Mouse (Mus musculus) c-Kit-positive CD71-negative TER-119-negative erythroid progenitor cells, embryonic 14.5 days (primary cell): ENCODE results near the gene Nfkbib.

Experiments
- DNase-seq: peaks from one replicate; pipeline ENCODE4 v3.0.0-alpha.2; 2013; ENCODE audit warnings: low read depth

Gene Nfkbib

GRCm38 (mm10) chr7:28719159-28719558, 48.2 kb downstream of the Nfkbib start:
- DNase-seq: no peak

DNA sequence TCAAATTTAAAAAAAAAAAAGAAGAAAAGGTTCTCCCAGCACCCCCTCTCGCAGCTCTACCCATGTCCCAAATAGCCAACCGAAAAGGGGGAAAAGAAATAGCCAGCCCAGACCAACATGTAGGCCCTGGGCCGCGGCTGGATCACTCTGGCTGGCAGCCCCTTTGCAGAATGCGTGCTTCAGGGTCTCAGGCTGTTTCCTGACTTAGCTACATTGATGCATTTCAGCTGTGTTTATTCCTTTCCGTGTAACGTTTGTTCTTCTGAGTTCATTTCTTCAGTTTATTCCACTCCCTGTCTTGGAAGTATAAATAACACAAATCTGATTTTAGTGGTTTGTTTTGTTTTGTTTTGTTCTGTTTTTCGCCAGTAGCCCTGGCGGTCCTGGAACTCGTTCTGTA, 49.6 kb downstream of the Nfkbib start:
- DNase-seq: no peak

DNA sequence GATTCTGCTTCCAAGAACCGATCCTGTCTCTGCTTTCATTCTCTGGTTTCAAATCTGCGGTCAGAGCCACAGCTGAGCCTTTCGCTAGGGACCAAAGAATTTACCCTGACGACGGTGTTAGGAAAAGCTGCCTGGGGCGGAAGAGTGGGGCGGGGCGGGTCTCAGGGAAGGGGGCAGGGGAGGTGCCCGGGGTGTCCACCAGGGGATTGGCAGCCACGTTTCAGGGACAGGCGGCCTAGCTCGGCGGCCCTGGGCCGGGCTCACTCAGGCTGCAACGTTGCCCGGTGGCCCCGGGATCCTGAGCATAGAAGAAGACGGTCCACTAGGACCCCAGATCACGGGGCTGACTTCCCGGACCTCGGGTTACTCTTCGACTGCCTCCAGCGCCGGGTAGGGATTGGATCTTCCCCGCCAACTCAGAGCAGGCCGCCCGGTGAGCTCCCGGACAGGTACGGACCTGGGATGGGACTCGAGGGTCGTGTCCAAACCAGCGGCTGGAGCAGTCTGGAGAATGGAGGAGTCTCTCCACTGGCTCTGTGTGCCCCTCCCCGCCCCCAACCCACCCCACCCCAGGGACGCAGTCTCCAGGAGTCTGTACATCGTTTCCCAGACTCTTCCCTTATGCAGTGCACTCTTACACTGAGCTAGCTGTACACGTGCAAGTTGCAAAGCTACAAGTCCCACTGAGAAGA, 50.6 kb downstream of the Nfkbib start, which contains the start of gene Fbxo17:
Fbxo17 (plus strand) TSS at position 215 of the 692 bp plus-strand sequence.
- DNase-seq: no peak

DNA sequence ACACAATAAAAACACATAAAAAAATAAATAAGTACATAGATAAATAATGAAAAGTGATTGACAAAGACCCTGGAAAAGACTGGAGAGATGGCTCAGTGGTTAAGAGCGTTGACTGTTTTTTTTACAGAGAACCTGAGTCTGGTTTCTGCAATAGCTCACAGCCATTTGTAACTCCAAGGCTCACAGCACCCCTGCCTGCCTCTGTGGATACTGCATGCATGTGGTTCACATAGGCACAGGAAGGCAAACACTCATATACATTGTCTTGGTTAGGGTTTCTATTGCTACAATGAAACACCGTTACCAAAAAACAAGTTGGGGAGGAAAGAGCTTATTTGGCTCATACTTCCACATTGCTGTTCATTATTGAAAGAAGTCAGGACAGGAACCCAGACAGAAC, 51.7 kb downstream of the Nfkbib start:
- DNase-seq: no peak

DNA sequence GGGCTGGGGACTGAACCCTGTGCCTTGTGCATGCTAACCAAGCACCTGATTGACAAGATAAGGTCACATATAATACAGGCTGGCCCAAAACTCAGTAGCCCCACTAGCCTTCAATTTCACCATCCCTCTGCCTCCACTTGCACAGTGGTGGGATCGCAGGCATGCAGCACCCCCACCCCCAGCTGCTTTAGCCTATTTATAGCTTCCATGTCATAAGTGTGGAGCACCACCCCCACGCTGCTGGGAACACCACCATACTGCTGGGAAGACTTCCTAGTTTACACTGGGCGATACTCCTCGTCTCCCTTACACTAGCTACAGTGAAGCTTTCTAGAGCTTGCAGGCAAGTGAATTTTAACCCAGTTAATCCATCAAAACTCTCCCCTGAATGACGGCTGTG, 52.6 kb downstream of the Nfkbib start:
- DNase-seq: no peak

DNA sequence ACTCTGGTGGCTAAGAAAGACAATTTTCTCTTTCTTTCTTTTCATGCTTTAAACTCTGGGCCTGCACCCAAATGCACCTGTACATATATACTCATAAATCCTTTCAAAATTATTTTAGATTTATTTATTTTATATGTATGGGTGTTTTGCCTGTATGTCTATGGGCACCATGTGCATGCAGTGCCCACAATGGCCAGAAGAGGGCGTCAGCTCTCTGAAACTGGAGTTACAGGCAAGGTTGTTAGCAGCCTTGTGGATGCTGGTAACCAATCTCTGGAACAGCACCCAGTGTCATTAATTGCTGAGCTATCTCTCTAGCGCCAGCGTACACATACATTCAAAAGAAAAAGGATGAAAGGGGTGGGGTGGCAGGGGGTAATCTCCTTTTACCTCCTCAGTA, 56.4 kb downstream of the Nfkbib start:
- DNase-seq: no peak

DNA sequence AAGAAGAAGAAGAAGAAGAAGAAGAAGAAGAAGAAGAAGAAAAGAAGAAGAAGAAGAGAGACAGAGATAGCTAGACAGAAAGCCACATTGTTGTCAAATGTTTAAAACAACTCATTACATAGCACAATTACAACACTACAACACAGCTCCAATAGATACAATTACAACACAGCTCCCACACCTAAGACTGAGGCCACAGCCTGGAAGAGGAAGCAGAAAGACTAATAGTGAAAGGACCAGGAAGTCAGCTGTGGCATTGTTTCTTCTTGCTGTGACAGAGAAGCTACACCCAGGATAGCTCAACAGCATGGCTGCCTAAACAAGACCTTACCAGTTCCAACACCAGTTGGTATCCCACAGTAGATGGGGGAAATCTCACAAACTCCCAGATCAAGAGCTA, 57.9 kb downstream of the Nfkbib start:
- no peak for DNase-seq
